In genomic region chr2:165884577-165885224, GRCm38 (mm10) we compare ENCODE assay signal across 1 mouse cellular context.
TF ChIP-seq lines count a peak whose summit lies in the region.

No protein-coding gene starts in this region.

TF ChIP-seq in CH12.LX, 34 proteins besides CTCF, POLR2A, EP300 and RAD21 (continued from another document):
- TF ChIP-seq E2F4 (IDR thresholded peaks at IDR 0.05; ENCODE audit: insufficient replicate concordance, low read depth, low read length) (no peak), ZMIZ1 (IDR thresholded peaks at IDR 0.05; ENCODE audit: low read depth, low read length) (no peak; the same call in 1 of the 2 replicates), RCOR1 (conservative IDR thresholded peaks at IDR 0.05; ENCODE audit: low read depth, low read length) (no peak), MXI1 (IDR thresholded peaks at IDR 0.05; ENCODE audit: low read depth, low read length) (no peak; the same call in 1 of the 2 replicates), KAT2A (IDR thresholded peaks at IDR 0.05; ENCODE audit: insufficient replicate concordance, low read length) (0 out of 2 replicates have a peak, but pooled peaks have one; percentile 2), ELF1 (IDR thresholded peaks at IDR 0.05; ENCODE audit: low read depth, low read length) (peak; percentile 81)
